Mouse (Mus musculus): Measurements from ENCODE around the gene Zfp287.

- TF ChIP-seq CTCF (IDR thresholded peaks at IDR 0.05) (no peak), EP300 (IDR thresholded peaks at IDR 0.05) (no peak)
These were observed 44.8 kb upstream of the Zfp287 start for GRCm38 (mm10) chr11:62776510-62776909.
